Mouse (Mus musculus) large intestine, adult 2 months (tissue): ENCODE data around the gene Osbpl9. TPM values are rescaled to one million over a fixed set of nuclear protein-coding genes. Genes with fewer than 3 reads are reported as not detected.
A peak's percentile ranks its signal among the peaks of the same experiment; 100 is the strongest.

Experiments used
- DNase-seq: peaks from one replicate; pipeline ENCODE4 v3.0.0-alpha.2; 2012; ENCODE audit warnings: low read depth, low spot score
- WGBS: fragments of 180-500 bp; shearing (Covaris S2); methylation state at CpG from one replicate; pipeline ENCODE4 v1.1.7; 2018; 5-methylcytosine and 5-hydroxymethylcytosine counted together
- polyA plus RNA-seq: library from polyadenylated mRNA; depleted of rRNA; stranded (reverse); fragments of >200 nt; gene quantifications from 2 replicates; pipeline ENCODE4 v1.2.3, GENCODE M21; 2012

Gene Osbpl9
- polyA plus RNA-seq, 1 experiment: 40.6 TPM

- WGBS: 85% methylated on average over 4 of the region's 4 CpGs
- no peak for DNase-seq
Measured at GRCm38 (mm10) chr4:109210881-109211280, 8.8 kb upstream of the Osbpl9 start.

- no peak for DNase-seq
- 80% methylated on average over 2 of the region's 2 CpGs for WGBS
Measured at GRCm38 (mm10) chr4:109210253-109210652, 8.2 kb upstream of the Osbpl9 start.

- no peak for DNase-seq
- 82% methylated on average over 5 of the region's 5 CpGs for WGBS
Measured at GRCm38 (mm10) chr4:109207524-109207923, 5.5 kb upstream of the Osbpl9 start.

GRCm38 (mm10) chr4:109204416-109204815 lies 2.3 kb upstream of the Osbpl9 start:
- WGBS: 43% methylated on average over 1 of the region's 1 CpGs

GRCm38 (mm10) chr4:109203931-109204330 lies 1.9 kb upstream of the Osbpl9 start:
- no peak for DNase-seq
- WGBS: 88% methylated on average over 1 of the region's 1 CpGs

More at GRCm38 (mm10) chr4:109204416-109204815, 2.3 kb upstream of the Osbpl9 start:
- DNase-seq: no peak

GRCm38 (mm10) chr4:109199069-109199468 lies 3.0 kb downstream of the Osbpl9 start:
- 95% methylated on average over 4 of the region's 4 CpGs for WGBS
- no peak for DNase-seq

- no peak for DNase-seq
- 74% methylated on average over 7 of the region's 7 CpGs for WGBS
Measured at GRCm38 (mm10) chr4:109195900-109196629, 6.0 kb downstream of the Osbpl9 start.

- 84% methylated on average over 5 of the region's 5 CpGs for WGBS
Measured at GRCm38 (mm10) chr4:109193886-109194285, 8.2 kb downstream of the Osbpl9 start.

GRCm38 (mm10) chr4:109191598-109191997 lies 10.5 kb downstream of the Osbpl9 start:
- no peak for DNase-seq
- 68% methylated on average over 10 of the region's 10 CpGs for WGBS

More at GRCm38 (mm10) chr4:109193886-109194285, 8.2 kb downstream of the Osbpl9 start:
- DNase-seq: no peak

- no peak for DNase-seq
- WGBS: 72% methylated on average over 8 of the region's 8 CpGs
Measured at GRCm38 (mm10) chr4:109185616-109186405, 16.3 kb downstream of the Osbpl9 start.

- DNase-seq: no peak
Measured at GRCm38 (mm10) chr4:109175677-109176076, 26.4 kb downstream of the Osbpl9 start.

- DNase-seq: no peak
- WGBS: 67% methylated on average over 7 of the region's 7 CpGs
Measured at GRCm38 (mm10) chr4:109173775-109174440, 28.2 kb downstream of the Osbpl9 start.

GRCm38 (mm10) chr4:109173369-109173768 lies 28.7 kb downstream of the Osbpl9 start:
- no peak for DNase-seq
- 75% methylated on average over 4 of the region's 4 CpGs for WGBS

- DNase-seq: peak; percentile 43
- 40% methylated on average over 12 of the region's 12 CpGs for WGBS
Measured at GRCm38 (mm10) chr4:109165521-109166173, 36.4 kb downstream of the Osbpl9 start.

GRCm38 (mm10) chr4:109156481-109157261 lies 45.4 kb downstream of the Osbpl9 start:
- WGBS: 48% methylated on average over 24 of the region's 24 CpGs
- DNase-seq: no peak

GRCm38 (mm10) chr4:109156073-109156472 lies 46.0 kb downstream of the Osbpl9 start:
- WGBS: 87% methylated on average over 6 of the region's 6 CpGs
- no peak for DNase-seq

GRCm38 (mm10) chr4:109150214-109150613 lies 51.9 kb downstream of the Osbpl9 start:
- no peak for DNase-seq
- 52% methylated on average over 2 of the region's 2 CpGs for WGBS

- DNase-seq: no peak
- WGBS: 83% methylated on average over 2 of the region's 2 CpGs
Measured at GRCm38 (mm10) chr4:109149411-109149810, 52.7 kb downstream of the Osbpl9 start.
